Mouse (Mus musculus) Patski (cell line): ENCODE data around the gene Zfp54. TPM values are rescaled to one million over a fixed set of nuclear protein-coding genes. Genes with fewer than 3 reads are reported as not detected.
"Not testable (repeated sequence)": the region's sequence is repeated elsewhere in the genome, so short reads cannot be mapped to it uniquely, and the experiment has no call there.

Experiments used
- ATAC-seq: fragments of 100-300 bp; one replicate; pipeline ENCODE4 v1.8.0; 2021
- CTCF ChIA-PET: fragments of 350-600 bp; sonication (Branson Sonifier 250); formaldehyde crosslinking; loops from one replicate; lab custom pipeline; 2022; ENCODE audit warnings: inconsistent platforms; lab: Charles Lee
- POLR2A ChIA-PET: fragments of 350-600 bp; sonication (Branson Sonifier 250); formaldehyde crosslinking; loops from one replicate; lab custom pipeline; 2022; ENCODE audit warnings: antibody characterized with exemption, inconsistent platforms; lab: Charles Lee
- DNase-seq: peaks from one replicate; pipeline ENCODE4 v3.0.0-alpha.2; 2011; ENCODE audit warnings: low read depth, low spot score
- H3K27me3 ChIP-seq: fragments of 371-371 bp; one replicate; pipeline ENCODE4 v1.5.1; 2021
- CTCF ChIP-seq: fragments of 100-300 bp; IDR thresholded peaks from one replicate; pipeline ENCODE4 v1.5.1; 2021
- in situ Hi-C: fragments of 300-500 bp; cut with MboI; formaldehyde crosslinking; loops from 3 replicates; pipeline ENCODE4 v1.11.1; 2018; ENCODE audit warnings: low pct_unique_long_range_greater_than_20kb, mixed read lengths
- polyA plus RNA-seq: library from polyadenylated mRNA; unstranded; gene quantifications from one replicate; pipeline ENCODE4 v1.2.3, GENCODE M21; 2021

The Zfp54 gene
- polyA plus RNA-seq, 1 experiment from 2014 or later, result 5.1 TPM

GRCm38 (mm10) chr17:21472653-21473307 lies 49.8 kb downstream of the Zfp54 start:
- in situ Hi-C loops, result no loop called here
- H3K27me3 ChIP-seq, result no peaks in the 10 kb centered on the region
- POLR2A ChIA-PET, result interaction anchor here (0.6 to 1.1 kb wide), 3 partner anchors 22 to 39 kb away, joined by 3 to 4 read pairs (median 3); no protein-coding TSS in a partner anchor
- no peak for DNase-seq
- TF ChIP-seq CTCF, result no peak
- CTCF ChIA-PET, result interaction anchor here (0.9 to 3.5 kb wide), 8 partner anchors 10 to 62 kb away, joined by 3 to 21 read pairs (median 4); partner anchors contain the start of genes Zfp51 and Zfp53
- no peak for ATAC-seq

GRCm38 (mm10) chr17:21473362-21474190 lies 50.5 kb downstream of the Zfp54 start:
- no peaks in the 10 kb centered on the region for H3K27me3 ChIP-seq
- ATAC-seq, result peak; percentile 97
- in situ Hi-C loops, result no loop called here
- DNase-seq, result peak; percentile 20
- POLR2A ChIA-PET, result interaction anchor here (1.0 to 1.1 kb wide), 2 partner anchors 23 to 38 kb away, joined by 3 read pairs; no protein-coding TSS in a partner anchor
- peak; percentile 61 for TF ChIP-seq CTCF
- CTCF ChIA-PET, result interaction anchor here (0.9 to 3.5 kb wide), 6 partner anchors 11 to 61 kb away, joined by 3 to 21 read pairs (median 4); partner anchors contain the start of genes Zfp51 and Zfp53

- DNase-seq, POLR2A ChIA-PET, CTCF ChIA-PET, H3K27me3 ChIP-seq, in situ Hi-C loops, ATAC-seq: not testable (repeated sequence)
Measured at GRCm38 (mm10) chr17:21474729-21475128, 51.7 kb downstream of the Zfp54 start.

GRCm38 (mm10) chr17:21475290-21475689 lies 52.3 kb downstream of the Zfp54 start:
- POLR2A ChIA-PET, DNase-seq, in situ Hi-C loops, CTCF ChIA-PET, H3K27me3 ChIP-seq, ATAC-seq: not testable (repeated sequence)

GRCm38 (mm10) chr17:21476351-21476750 lies 53.3 kb downstream of the Zfp54 start:
- DNase-seq, in situ Hi-C loops, ATAC-seq, POLR2A ChIA-PET, CTCF ChIA-PET, H3K27me3 ChIP-seq: not testable (repeated sequence)

- H3K27me3 ChIP-seq, DNase-seq, CTCF ChIA-PET, in situ Hi-C loops, ATAC-seq, POLR2A ChIA-PET: not testable (repeated sequence)
Measured at GRCm38 (mm10) chr17:21478103-21478777, 55.2 kb downstream of the Zfp54 start.

Other genes with a start within 250 kb of the Zfp54 start
- gene Vmn1r234, start 197.1 kb upstream of the Zfp54 start, polyA plus RNA-seq, result not detected
- not detected for gene Vmn1r235, start 166.8 kb upstream of the Zfp54 start, polyA plus RNA-seq
- not detected for gene Vmn1r236, start 140.3 kb upstream of the Zfp54 start, polyA plus RNA-seq
- not detected for gene Vmn1r237, start 111.4 kb upstream of the Zfp54 start, polyA plus RNA-seq
- 9.4 TPM for gene Zfp677, start 39.5 kb upstream of the Zfp54 start, polyA plus RNA-seq
- 12.0 TPM for gene Zfp51, start 27.1 kb downstream of the Zfp54 start, polyA plus RNA-seq
- 17.9 TPM for gene Zfp53, start 65.8 kb downstream of the Zfp54 start, polyA plus RNA-seq
- gene Zfp52, start 112.3 kb downstream of the Zfp54 start, polyA plus RNA-seq, result 15.6 TPM
- 11.4 TPM for gene Zfp948, start 143.8 kb downstream of the Zfp54 start, polyA plus RNA-seq
- 11.4 TPM for gene Zfp983, start 227.4 kb downstream of the Zfp54 start, polyA plus RNA-seq